Mouse (Mus musculus): ENCODE measurements around the gene Slc1a4. TPM values are rescaled to one million over a fixed set of nuclear protein-coding genes. Genes with fewer than 3 reads are reported as not detected.

Slc1a4 gene
- polyA plus RNA-seq, 1 experiment = 66.7 TPM

- Histone ChIP-seq H3ac (ENCODE audit: control insufficient read depth, insufficient read length) (no peak overlapping the region), H3K4me2 (ENCODE audit: low read depth) (peak overlapping the region; percentile 28), H3K4me3 (no peak overlapping the region), H3K36me3 (ENCODE audit: control insufficient read depth, insufficient read depth) (no peaks in the 10 kb centered on the region), H3K27me3 (ENCODE audit: control insufficient read depth, insufficient read depth, insufficient read length) (no peaks in the 10 kb centered on the region), H3K79me2 (ENCODE audit: control insufficient read depth, insufficient read depth) (no peaks in the 10 kb centered on the region)
- TF ChIP-seq USF1 (IDR thresholded peaks at IDR 0.05; ENCODE audit: low read depth) (no peak), MAX (IDR thresholded peaks at IDR 0.05; ENCODE audit: low read depth) (no peak), CEBPB (IDR thresholded peaks at IDR 0.05; ENCODE audit: insufficient read depth, poor library complexity, severe bottlenecking) (no peak), POLR2AphosphoS2 (IDR thresholded peaks at IDR 0.05; ENCODE audit: insufficient read length, low read depth) (no peak), E2F4 (IDR thresholded peaks at IDR 0.05; ENCODE audit: insufficient read depth) (no peak), REST (IDR thresholded peaks at IDR 0.05; ENCODE audit: insufficient read depth, insufficient read length) (no peak), MYOG (IDR thresholded peaks at IDR 0.05; ENCODE audit: control insufficient read depth in 1 of 3, insufficient read depth in 1 of 3, insufficient read length in 2 of 3, low read depth in 2 of 3) (no peak), SRF (IDR thresholded peaks at IDR 0.05; ENCODE audit: control insufficient read depth, insufficient read length, low read depth) (no peak)
Measured at GRCm38 (mm10) chr11:20347548-20347947, 15.0 kb upstream of the Slc1a4 start.

GRCm38 (mm10) chr11:20346369-20346768 lies 13.9 kb upstream of the Slc1a4 start:
- no peaks in the 10 kb centered on the region for H3K36me3 ChIP-seq (ENCODE audit: control insufficient read depth, insufficient read depth)
- no peaks in the 10 kb centered on the region for H3K27me3 ChIP-seq (ENCODE audit: control insufficient read depth, insufficient read depth, insufficient read length)
- no peak overlapping the region for H3ac ChIP-seq (ENCODE audit: control insufficient read depth, insufficient read length)
- no peaks in the 10 kb centered on the region for H3K79me2 ChIP-seq (ENCODE audit: control insufficient read depth, insufficient read depth)
- TF ChIP-seq POLR2A (IDR thresholded peaks at IDR 0.05; ENCODE audit: insufficient read length, low read depth) = no peak
- no peak for TF ChIP-seq SRF (IDR thresholded peaks at IDR 0.05; ENCODE audit: control insufficient read depth, insufficient read length, low read depth)
- no peak for TF ChIP-seq POLR2AphosphoS2 (IDR thresholded peaks at IDR 0.05; ENCODE audit: insufficient read length, low read depth)
- TF ChIP-seq MYOG (IDR thresholded peaks at IDR 0.05; ENCODE audit: control insufficient read depth in 1 of 3, insufficient read depth in 1 of 3, insufficient read length in 2 of 3, low read depth in 2 of 3) = no peak
- no peak for TF ChIP-seq E2F4 (IDR thresholded peaks at IDR 0.05; ENCODE audit: insufficient read depth)
- TF ChIP-seq MYOD1 (IDR thresholded peaks at IDR 0.05; ENCODE audit: control insufficient read depth in 1 of 3, insufficient read length in 2 of 3, low read depth in 2 of 3) = no peak
- TF ChIP-seq TCF12 (IDR thresholded peaks at IDR 0.05; ENCODE audit: insufficient read depth, poor library complexity, severe bottlenecking) = no peak
- no peak for TF ChIP-seq REST (IDR thresholded peaks at IDR 0.05; ENCODE audit: insufficient read depth, insufficient read length)
- TF ChIP-seq TCF3 (IDR thresholded peaks at IDR 0.05; ENCODE audit: insufficient read length, low read depth) = no peak
- no peak for TF ChIP-seq USF1 (IDR thresholded peaks at IDR 0.05; ENCODE audit: low read depth)
- TF ChIP-seq CEBPB (IDR thresholded peaks at IDR 0.05; ENCODE audit: insufficient read depth, poor library complexity, severe bottlenecking) = no peak
- no peak for TF ChIP-seq MAX (IDR thresholded peaks at IDR 0.05; ENCODE audit: low read depth)
- no peak overlapping the region for H3K4me2 ChIP-seq (ENCODE audit: low read depth)
- H3K4me3 ChIP-seq = no peak overlapping the region

GRCm38 (mm10) chr11:20343952-20344351 lies 11.4 kb upstream of the Slc1a4 start:
- Histone ChIP-seq H3K79me2 (ENCODE audit: control insufficient read depth, insufficient read depth) (no peaks in the 10 kb centered on the region), H3K4me3 (no peak overlapping the region), H3ac (ENCODE audit: control insufficient read depth, insufficient read length) (no peak overlapping the region), H3K36me3 (ENCODE audit: control insufficient read depth, insufficient read depth) (no peaks in the 10 kb centered on the region), H3K27me3 (ENCODE audit: control insufficient read depth, insufficient read depth, insufficient read length) (no peaks in the 10 kb centered on the region), H3K4me2 (ENCODE audit: low read depth) (no peak overlapping the region)
- TF ChIP-seq SRF (IDR thresholded peaks at IDR 0.05; ENCODE audit: control insufficient read depth, insufficient read length, low read depth) (no peak), TCF12 (IDR thresholded peaks at IDR 0.05; ENCODE audit: insufficient read depth, poor library complexity, severe bottlenecking) (no peak), MAX (IDR thresholded peaks at IDR 0.05; ENCODE audit: low read depth) (no peak), MYOG (IDR thresholded peaks at IDR 0.05; ENCODE audit: control insufficient read depth in 1 of 3, insufficient read depth in 1 of 3, insufficient read length in 2 of 3, low read depth in 2 of 3) (no peak), CEBPB (IDR thresholded peaks at IDR 0.05; ENCODE audit: insufficient read depth, poor library complexity, severe bottlenecking) (no peak), MYOD1 (IDR thresholded peaks at IDR 0.05; ENCODE audit: control insufficient read depth in 1 of 3, insufficient read length in 2 of 3, low read depth in 2 of 3) (no peak)

GRCm38 (mm10) chr11:20341598-20341997 lies 9.1 kb upstream of the Slc1a4 start:
- Histone ChIP-seq H3K27me3 (ENCODE audit: control insufficient read depth, insufficient read depth, insufficient read length) (no peaks in the 10 kb centered on the region), H3K36me3 (ENCODE audit: control insufficient read depth, insufficient read depth) (no peaks in the 10 kb centered on the region), H3K4me3 (no peak overlapping the region), H3ac (ENCODE audit: control insufficient read depth, insufficient read length) (no peak overlapping the region), H3K4me2 (ENCODE audit: low read depth) (peak overlapping the region; percentile 28), H3K79me2 (ENCODE audit: control insufficient read depth, insufficient read depth) (no peaks in the 10 kb centered on the region)
- TF ChIP-seq MAX (IDR thresholded peaks at IDR 0.05; ENCODE audit: low read depth) = no peak
- TF ChIP-seq TCF3 (IDR thresholded peaks at IDR 0.05; ENCODE audit: insufficient read length, low read depth) = no peak
- TF ChIP-seq POLR2AphosphoS2 (IDR thresholded peaks at IDR 0.05; ENCODE audit: insufficient read length, low read depth) = no peak
- TF ChIP-seq MYOD1 (IDR thresholded peaks at IDR 0.05; ENCODE audit: control insufficient read depth in 1 of 3, insufficient read length in 2 of 3, low read depth in 2 of 3) = no peak
- no peak for TF ChIP-seq REST (IDR thresholded peaks at IDR 0.05; ENCODE audit: insufficient read depth, insufficient read length)
- TF ChIP-seq USF1 (IDR thresholded peaks at IDR 0.05; ENCODE audit: low read depth) = no peak
- no peak for TF ChIP-seq E2F4 (IDR thresholded peaks at IDR 0.05; ENCODE audit: insufficient read depth)
- no peak for TF ChIP-seq POLR2A (IDR thresholded peaks at IDR 0.05; ENCODE audit: insufficient read length, low read depth)
- no peak for TF ChIP-seq CEBPB (IDR thresholded peaks at IDR 0.05; ENCODE audit: insufficient read depth, poor library complexity, severe bottlenecking)
- TF ChIP-seq MYOG (IDR thresholded peaks at IDR 0.05; ENCODE audit: control insufficient read depth in 1 of 3, insufficient read depth in 1 of 3, insufficient read length in 2 of 3, low read depth in 2 of 3) = no peak
- no peak for TF ChIP-seq SRF (IDR thresholded peaks at IDR 0.05; ENCODE audit: control insufficient read depth, insufficient read length, low read depth)
- no peak for TF ChIP-seq TCF12 (IDR thresholded peaks at IDR 0.05; ENCODE audit: insufficient read depth, poor library complexity, severe bottlenecking)

GRCm38 (mm10) chr11:20338703-20339102 lies 6.2 kb upstream of the Slc1a4 start:
- H3K4me3 ChIP-seq = no peak overlapping the region
- no peak overlapping the region for H3ac ChIP-seq (ENCODE audit: control insufficient read depth, insufficient read length)
- no peaks in the 10 kb centered on the region for H3K36me3 ChIP-seq (ENCODE audit: control insufficient read depth, insufficient read depth)
- no peak overlapping the region for H3K4me2 ChIP-seq (ENCODE audit: low read depth)
- no peaks in the 10 kb centered on the region for H3K27me3 ChIP-seq (ENCODE audit: control insufficient read depth, insufficient read depth, insufficient read length)
- no peaks in the 10 kb centered on the region for H3K79me2 ChIP-seq (ENCODE audit: control insufficient read depth, insufficient read depth)
- TF ChIP-seq MYOD1 (IDR thresholded peaks at IDR 0.05; ENCODE audit: control insufficient read depth in 1 of 3, insufficient read length in 2 of 3, low read depth in 2 of 3) (no peak), POLR2A (IDR thresholded peaks at IDR 0.05; ENCODE audit: insufficient read length, low read depth) (no peak), E2F4 (IDR thresholded peaks at IDR 0.05; ENCODE audit: insufficient read depth) (no peak), TCF3 (IDR thresholded peaks at IDR 0.05; ENCODE audit: insufficient read length, low read depth) (no peak), MAX (IDR thresholded peaks at IDR 0.05; ENCODE audit: low read depth) (no peak), USF1 (IDR thresholded peaks at IDR 0.05; ENCODE audit: low read depth) (no peak), MYOG (IDR thresholded peaks at IDR 0.05; ENCODE audit: control insufficient read depth in 1 of 3, insufficient read depth in 1 of 3, insufficient read length in 2 of 3, low read depth in 2 of 3) (no peak), SRF (IDR thresholded peaks at IDR 0.05; ENCODE audit: control insufficient read depth, insufficient read length, low read depth) (no peak)

Data from myocyte (in vitro differentiated cells).